Mouse (Mus musculus) frontal cortex, postnatal 10 days (tissue): ENCODE results near the gene Tas1r3.

ENCODE experiments used
- DNase-seq, 2 experiments: peaks; one replicate each; pipeline ENCODE4 v3.0.0; 2022; ENCODE audit warnings: low spot score in 2 of 2, mixed read lengths in 1 of 2

Gene Tas1r3

DNA sequence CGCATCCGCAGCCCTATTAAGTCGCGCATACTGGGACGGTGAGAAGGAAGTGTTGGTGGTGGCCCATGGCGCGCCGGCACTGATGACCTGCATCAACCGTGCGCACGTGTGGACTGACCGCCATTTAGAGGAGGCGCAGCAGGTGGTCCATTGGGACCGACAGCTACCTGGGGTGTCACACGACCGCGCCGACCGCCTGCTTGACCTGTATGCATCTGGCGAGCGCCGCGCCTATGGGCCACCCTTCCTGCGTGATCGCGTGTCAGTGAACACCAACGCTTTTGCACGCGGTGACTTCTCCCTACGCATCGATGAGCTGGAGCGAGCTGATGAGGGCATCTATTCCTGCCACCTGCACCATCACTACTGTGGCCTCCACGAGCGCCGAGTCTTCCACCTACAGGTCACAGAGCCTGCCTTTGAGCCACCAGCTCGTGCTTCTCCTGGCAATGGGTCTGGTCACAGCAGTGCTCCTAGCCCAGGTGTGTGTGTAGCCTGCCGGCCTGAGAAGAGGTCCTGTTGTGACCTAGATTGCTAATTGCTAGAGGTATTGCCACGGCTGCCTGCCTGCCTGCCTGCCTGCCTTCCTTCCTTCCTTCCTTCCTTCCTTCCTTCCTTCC, 21.4 kb downstream of the Tas1r3 start:
- DNase-seq = peak in 1 of 2 experiments; percentile 13

DNA sequence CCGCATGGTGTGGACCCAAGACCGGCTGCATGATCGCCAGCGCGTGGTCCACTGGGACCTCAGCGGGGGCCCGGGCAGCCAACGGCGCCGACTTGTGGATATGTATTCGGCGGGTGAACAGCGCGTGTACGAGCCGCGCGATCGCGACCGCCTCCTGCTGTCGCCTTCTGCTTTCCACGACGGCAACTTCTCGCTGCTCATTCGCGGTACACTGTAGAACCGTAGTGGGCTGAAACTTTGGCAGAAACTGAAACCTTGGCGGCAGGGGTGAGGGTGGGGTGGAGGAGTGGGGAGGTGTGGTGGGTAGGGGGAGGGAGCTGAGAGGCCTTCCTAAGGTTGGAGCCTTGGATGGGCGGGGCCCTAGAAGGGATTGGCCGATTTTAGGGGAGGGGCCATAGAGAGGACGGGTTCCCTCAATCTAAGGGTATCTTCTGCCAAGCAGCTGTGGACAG, 22.1 kb downstream of the Tas1r3 start:
- DNase-seq = peak in 1 of 2 experiments; percentile 35

DNA sequence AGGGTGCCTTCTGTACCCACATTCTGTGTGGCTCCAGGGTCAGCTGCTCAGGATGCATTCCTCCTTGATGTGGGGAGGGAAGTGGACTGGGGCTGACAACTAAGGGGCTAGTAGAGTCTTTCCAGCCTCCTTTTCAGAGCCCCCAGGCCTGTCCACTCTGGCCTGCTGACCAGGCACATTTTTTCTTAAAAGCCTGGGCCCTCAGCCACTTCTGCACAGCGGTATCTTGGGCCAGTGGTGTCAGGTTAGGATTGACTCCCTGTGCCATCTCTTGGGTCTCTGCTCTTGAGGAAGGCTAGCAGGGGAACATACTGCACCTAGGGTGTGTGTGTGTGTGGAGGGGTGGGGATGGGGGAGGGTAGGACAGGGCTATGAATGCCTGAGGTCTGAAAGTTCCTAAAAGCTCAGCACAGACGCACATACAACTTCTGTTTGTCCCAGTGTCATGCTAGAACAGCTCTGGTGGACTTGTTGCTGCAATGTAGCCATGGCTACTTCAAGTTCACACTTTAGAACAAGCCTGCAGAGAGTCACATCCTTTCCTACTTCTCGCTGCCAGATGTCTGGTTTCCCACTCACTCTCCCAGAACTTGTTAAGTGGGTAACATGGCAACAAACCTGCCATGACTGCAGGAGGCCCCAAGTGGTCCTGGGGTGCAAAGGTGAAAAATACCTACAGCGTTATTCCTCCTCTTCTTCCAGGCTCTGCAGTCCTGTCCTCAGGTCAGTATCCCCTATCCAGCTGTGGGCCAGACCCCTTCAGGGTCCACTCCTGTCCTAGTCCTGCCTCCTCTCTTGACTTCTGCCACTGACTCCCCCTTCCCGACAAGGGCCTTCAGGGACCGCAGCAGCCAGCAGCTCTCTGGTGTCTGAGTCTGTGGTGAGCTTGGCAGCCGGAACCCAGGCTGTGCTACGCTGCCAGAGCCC, 22.8 kb downstream of the Tas1r3 start:
- no peak for DNase-seq

DNA sequence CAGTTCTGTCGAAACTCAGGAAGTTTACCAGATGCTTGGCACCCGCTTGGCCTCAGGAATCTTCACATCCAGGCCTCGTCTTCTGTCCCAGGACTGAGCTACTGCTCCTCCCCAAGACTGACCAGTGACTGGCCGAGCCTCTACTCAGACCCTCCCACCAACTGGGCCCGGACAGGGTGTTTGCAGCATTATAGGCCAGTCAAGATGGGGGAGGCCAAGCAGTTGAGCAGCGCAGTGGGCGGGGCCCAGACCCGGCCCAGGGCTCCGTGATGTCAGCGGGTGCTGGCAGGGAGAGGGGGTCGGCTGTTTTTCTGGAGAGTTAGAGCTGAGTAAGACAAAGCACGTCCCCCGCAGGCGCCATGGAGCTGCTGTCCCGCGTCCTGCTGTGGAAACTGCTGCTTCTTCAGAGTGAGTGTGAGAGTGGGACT, 23.7 kb downstream of the Tas1r3 start, which contains the start of gene Mxra8:
Gene Mxra8, plus strand, starts transcription at position 198 of the 428 bp plus-strand sequence.
- DNase-seq = peak in 1 of 2 experiments; percentile 52

DNA sequence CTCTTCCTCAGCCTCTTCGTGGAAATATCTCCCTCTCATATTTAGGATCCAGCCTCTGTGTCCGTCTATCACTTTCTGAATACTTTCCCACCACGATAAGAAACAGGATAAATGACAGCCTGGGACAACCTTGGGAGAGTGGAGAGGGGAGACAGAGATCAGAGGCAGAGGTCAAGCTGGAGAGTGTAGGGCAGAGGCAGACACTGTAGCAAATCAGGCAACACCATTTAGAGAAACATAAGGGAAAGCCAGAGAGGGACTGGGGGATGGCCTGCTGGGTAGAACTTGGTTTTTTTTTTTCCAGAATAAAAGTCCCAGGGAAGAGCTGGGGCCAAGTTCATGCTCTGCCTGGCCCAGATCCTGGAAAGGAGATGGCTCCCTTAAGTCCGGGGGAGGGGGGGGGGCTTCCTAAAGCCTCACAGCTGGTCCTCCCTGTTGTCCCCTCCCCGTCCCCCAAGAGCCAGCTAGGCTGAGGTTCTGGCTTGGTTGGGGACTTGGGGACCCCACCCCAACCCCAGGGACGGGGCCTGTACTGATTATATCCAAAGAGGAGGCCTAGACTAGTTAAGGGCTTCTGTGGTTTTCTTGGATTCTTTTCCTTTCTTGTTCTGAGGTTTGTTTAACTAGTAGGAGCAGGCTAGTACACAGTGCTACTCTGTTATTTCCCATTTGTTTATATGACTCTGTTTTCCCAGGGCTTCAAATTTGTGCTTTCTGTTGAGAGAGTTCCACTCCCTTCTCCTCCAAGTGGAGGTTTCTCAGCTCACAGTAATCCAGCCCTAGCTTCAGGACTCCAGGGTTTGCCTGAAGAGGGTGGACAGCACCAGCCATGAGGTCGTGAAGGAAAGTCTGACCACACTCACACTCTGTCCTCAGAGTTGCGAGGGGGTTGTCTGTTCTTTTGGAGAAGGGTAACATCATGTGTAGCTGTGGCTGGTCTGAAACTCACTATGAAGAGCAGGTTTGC, 24.7 kb downstream of the Tas1r3 start:
- DNase-seq = no peak

DNA sequence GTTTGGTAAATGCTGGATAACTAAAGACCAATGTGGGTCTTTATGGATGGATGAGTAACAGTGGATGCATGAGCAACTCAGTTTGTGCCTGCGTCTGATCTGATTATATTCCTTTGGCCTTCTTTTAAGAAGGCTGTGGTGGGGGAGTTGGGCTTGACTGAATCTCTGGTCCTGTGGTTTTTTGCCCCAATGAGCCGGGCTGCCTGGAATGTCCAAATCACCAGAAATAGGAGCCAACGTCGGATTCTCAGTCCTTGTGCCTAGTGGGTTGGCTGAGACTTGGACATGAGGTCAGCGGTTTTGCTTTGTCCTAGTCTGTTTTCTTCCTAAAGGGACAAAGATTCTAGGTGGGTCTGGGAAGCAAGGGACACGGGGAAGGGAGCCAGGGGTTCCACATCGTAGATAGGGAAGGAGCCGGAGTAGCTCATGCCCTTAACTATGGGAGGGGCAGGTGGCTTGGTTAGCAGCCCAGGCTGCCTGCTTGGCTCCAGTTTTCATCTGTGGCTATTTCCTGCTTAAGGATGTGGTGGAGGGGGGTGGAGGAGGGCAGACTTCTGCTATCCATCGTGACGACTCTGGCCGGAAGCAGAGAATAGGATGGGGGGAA, 25.7 kb downstream of the Tas1r3 start:
- DNase-seq = no peak

DNA sequence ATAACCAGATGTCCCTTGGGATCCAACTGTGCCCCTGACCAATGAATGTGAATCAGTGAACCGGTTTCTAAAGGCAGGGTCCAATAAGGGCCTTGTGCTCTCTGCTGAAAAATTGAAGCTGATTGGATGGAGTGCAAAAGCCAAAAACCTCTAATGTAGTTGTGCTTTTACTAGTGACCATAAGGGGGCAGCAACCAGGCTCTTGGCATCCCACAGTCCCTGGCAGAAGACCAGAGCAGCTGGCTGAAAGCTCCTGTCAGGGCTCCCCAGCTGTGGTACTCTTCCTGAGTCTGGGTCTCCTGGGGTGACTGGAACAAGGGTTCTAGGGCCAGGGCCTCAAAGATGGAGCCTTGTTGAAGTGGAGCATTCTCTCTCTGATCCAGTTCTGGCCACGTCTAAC, 29.3 kb downstream of the Tas1r3 start:
- DNase-seq = peak; percentile 67 to 70

DNA sequence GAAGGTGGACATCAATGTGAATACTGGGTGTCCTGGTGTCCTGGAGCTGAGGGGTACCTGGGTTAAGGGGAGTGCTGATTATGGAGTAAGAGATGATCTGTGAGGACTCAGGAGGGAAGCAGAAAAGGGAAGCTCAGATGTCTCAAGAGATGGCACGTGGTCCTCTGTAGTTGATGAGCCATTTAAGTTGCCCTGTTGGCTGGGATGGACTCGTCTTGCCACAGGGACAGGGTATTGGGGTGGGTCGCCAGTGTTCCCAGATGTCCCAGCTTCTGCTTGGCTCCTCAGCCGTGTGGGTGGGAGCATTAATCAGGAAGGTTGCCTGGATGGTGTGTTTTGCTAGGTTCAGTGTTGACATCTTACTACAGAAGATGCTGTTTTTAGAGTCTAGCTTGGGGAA, 29.9 kb downstream of the Tas1r3 start:
- DNase-seq = no peak

DNA sequence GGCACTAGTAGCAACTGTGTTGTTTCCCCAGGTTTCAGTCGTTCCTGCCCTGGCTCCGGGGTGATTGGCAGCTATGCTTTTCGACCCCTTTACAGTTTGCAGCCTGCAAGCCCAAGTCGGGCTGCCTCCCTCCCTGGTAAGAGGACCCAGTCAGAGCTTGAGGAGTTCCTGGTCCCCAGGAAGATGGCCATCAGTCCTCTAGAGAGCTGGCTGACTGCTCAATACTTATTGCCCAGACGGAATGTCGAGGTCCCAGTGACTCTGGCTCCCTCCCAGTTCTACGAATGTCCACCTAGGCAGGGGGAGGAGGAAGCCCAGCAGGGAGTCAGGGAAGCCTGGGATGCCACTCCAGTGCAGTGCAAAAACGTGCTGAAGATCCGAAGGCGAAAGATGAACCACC, 30.8 kb downstream of the Tas1r3 start:
- no peak for DNase-seq

DNA sequence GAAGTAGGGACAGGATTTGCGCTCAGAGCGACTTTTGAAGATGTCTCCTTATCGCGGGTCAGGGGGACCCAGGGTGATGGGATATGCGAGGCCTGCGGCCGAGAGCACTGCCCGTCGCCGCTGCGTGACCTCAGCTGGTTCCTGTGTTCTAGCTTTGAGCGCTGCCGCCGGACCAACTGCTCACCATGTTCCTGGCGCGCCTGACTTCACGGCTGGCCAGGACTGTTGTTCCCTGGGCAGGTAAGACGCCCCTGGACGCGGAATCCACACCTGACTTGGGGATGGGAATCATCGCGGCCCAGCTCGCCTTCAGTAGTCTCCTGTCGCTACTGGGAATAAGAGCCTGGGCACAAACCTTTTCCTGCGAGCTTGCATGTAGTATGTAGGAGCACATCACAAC, 31.3 kb downstream of the Tas1r3 start:
- no peak for DNase-seq

DNA sequence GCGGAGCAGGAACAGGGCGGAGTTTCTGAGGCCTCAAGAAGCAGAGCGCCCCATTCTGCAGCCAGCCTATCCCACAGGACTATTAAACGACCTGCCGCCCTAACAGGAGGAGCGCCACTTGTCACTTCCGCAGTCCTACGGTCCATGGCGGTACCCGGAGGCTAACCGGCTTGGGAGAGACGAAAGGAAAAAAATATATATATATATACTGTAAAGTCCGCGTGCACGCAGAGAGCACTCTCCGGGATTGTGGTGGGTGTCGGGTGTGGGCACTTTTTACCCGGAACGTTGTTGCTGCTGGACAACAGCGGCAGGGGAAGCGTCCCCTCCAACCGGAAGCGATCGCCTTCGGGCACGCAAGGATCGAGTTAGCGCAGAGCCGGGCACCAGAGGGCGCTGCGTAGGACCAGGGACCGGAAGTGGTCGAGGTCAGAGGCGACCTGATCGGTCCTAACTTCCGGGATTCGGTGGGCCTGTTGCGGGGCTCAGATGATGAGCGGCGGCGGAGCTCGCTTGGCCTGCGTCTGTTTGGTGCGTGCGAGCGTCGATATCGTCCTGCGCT, 31.9 kb downstream of the Tas1r3 start, which contains the start of gene Aurkaip1:
Gene Aurkaip1, plus strand, starts transcription at position 68 of the 562 bp plus-strand sequence.
- DNase-seq = peak; percentile 91 to 96

DNA sequence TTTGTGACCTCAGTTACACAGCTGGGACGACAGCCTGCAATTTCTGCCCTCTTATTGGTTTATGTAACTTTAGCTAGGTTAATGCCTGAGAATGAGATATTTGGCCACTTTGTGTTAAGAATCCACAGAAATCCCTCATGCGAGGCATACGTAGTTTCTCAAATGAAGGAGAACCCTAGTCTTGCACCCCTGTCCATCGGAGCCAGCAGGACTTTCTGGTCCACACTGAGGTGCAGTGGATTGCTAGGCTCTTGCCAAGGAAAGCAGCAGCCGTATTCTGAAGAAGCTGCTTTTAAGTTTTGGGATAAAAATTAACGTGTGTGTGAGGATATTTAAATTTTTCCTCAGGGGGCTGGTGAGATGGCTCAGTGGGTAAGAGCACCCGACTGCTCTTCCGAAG, 32.6 kb downstream of the Tas1r3 start:
- no peak for DNase-seq

DNA sequence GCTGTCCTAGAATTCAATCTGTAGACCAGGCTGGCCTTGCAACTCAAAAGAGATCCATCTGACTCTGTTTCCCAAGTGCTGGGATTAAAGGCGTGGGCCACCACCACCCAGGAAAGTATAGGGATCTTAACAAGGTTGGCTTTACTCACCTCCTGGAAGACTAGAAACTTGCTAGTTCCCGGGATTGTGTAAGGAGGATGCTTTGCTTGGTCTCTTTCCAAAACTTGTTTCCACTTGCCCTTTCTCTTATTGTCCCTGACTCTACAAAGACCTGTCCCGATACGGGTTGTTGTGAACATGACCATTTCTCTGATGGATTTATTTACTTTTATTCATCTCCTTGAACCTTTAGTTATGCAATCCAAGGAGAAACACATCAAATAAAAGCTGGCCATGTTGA, 33.3 kb downstream of the Tas1r3 start:
- no peak for DNase-seq

DNA sequence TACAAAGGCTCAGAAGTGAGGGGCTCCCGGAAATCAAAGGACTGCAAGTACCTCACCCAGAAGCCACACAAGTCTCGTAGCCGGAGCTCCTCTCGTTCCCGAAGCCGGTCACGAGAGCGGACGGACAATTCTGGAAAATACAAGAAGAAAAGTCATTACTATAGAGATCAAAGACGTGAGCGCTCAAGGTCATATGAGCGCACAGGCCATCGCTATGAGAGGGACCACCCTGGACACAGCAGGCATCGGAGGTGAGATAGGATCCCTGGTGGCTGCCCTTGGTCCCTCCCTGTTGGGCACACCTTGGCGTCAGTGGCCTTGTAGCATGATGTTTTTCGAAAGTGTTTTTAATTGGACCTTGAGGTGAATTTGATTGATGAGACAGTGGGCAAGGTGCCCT, 39.7 kb downstream of the Tas1r3 start:
- DNase-seq = no peak

DNA sequence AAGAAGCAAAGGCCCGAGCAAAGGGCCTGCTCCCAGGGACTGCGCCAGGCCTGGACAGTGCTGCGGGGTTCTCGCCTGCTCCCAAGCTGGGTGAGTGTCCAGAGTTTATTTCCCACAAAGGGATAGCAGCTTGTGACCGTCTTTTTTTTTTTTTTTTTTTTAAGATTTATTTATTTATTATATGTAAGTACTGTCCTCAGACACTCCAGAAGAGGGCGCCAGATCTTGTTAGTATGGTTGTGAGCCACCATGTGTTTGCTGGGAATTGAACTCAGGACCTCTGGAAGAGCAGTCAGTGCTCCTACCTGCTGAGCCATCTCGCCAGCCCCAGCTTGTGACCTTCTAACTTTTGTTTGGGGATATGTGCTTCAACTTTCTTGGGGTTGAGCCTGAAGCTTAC, 42.1 kb downstream of the Tas1r3 start:
- DNase-seq = no peak

DNA sequence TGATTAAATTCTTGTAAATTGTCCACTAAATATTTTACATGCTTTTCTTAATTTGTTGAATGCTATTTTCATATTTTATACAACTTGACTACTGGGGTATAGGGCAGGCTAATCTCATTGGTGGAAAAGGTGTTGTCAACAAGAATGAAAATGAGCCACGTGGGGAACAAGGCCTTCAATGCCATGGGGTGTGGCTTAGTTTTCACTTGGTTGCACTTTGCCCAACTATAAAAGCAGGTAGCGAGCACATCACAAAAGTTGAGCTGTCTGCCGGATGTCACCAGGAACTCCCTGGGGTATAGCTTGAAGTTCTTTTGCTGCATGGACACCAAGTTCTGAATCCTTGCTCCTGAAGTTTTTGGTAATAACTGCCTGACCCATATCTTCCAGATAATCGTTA, 45.6 kb downstream of the Tas1r3 start:
- DNase-seq = no peak

DNA sequence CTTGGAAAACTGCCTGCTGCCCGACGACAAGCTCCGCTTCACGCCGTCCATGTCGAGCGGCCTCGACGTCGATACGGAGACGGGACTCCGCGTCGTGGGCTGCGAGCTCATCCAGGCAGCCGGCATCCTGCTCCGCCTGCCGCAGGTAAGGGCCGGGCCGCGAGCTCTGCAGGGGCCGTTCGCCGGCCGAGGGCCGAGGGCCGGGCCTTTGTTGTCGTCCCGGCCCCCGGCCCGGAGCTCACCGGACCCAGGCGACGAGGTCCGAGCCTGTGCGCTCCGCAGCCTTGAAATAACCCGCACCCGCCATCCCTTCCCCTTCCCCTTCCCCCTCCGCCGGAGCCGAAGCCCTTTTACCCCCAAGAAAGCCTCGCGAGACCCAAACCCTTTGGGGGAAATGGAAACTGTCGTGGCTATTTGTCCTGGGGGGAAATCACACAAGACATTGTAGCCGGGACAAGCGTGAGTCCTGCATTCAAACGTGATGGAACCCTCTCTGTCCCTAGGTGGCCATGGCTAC, 50.4 kb downstream of the Tas1r3 start:
- no peak for DNase-seq

DNA sequence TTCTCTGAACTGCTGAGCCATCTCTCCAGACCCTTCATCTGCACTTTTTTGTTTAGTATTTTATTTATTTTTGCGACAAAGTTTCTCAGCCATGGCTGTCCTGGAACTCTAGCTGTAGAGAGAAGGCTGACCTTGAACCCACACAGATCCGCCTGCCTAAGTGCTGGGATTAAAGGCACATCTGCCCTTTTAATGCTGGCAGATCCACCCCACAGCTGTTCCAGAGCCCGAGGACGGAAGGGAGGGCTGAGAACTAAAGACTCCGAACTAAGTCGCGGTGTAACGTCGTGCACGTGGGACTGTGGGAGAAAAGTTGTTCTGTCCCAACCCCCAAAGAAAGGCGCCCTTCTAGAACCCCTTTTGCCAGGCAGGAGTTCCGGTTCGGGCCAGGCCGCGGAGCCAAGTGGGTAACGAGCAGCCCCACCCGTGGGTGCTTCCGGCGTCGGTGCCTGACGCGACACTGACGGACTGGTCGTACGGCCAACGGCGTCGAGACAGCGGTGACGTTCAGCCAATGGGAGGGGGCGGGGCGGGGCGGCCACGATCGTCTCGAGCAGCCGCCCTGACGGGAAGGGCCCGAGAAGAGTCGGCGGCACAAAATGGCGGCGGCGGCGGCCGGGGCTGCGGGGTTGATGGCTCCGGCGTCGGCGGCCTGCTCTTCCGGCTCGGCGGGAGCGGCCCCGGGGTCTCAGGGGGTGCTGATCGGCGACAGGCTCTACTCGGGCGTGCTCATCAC, 51.1 kb downstream of the Tas1r3 start, which contains the start of gene Ccnl2:
Gene Ccnl2, plus strand, starts transcription at position 561 of the 736 bp plus-strand sequence.
- peak; percentile 91 to 92 for DNase-seq
